Mouse (Mus musculus) embryonic facial prominence, embryonic 15.5 days (tissue): ENCODE results near the gene Trim2. TPM values are rescaled to one million over a fixed set of nuclear protein-coding genes. Genes with fewer than 3 reads are reported as not detected.

ENCODE experiments used
- ATAC-seq: fragments of 200-750 bp; cut with Nextera tagmentation; 2 replicates; pipeline ENCODE4 v1.8.0; 2017; ENCODE audit warnings: low read depth, moderate TSS enrichment; ENCODE audit not compliant: insufficient number of reproducible peaks, low FRiP score, low TSS enrichment
- H3K27ac ChIP-seq: fragments of 300-500 bp; sonication (generic); replicated peaks from 2 replicates; pipeline ENCODE4 v1.5.1; 2015; ENCODE audit warnings: mild to moderate bottlenecking, inconsistent platforms
- H3K27me3 ChIP-seq: fragments of 300-500 bp; sonication (generic); 2 replicates; pipeline ENCODE4 v1.6.1; 2015; ENCODE audit warnings: inconsistent platforms
- H3K36me3 ChIP-seq: fragments of 300-500 bp; sonication (generic); 2 replicates; pipeline ENCODE4 v1.6.1; 2015; ENCODE audit warnings: mild to moderate bottlenecking, inconsistent platforms
- H3K4me1 ChIP-seq: fragments of 300-500 bp; sonication (generic); 2 replicates; pipeline ENCODE4 v1.6.1; 2015; ENCODE audit warnings: inconsistent platforms
- H3K4me2 ChIP-seq: fragments of 300-500 bp; sonication (generic); replicated peaks from 2 replicates; pipeline ENCODE4 v1.6.1; 2015; ENCODE audit warnings: mild to moderate bottlenecking, inconsistent platforms
- H3K4me3 ChIP-seq: fragments of 300-500 bp; sonication (generic); replicated peaks from 2 replicates; pipeline ENCODE4 v1.5.1; 2015; ENCODE audit warnings: mild to moderate bottlenecking, inconsistent platforms
- H3K9ac ChIP-seq: fragments of 300-500 bp; sonication (generic); 2 replicates; pipeline ENCODE4 v1.6.1; 2015; ENCODE audit warnings: inconsistent platforms
- H3K9me3 ChIP-seq: fragments of 300-500 bp; sonication (generic); replicated peaks from 2 replicates; pipeline ENCODE4 v1.6.1; 2016; ENCODE audit warnings: inconsistent platforms
- WGBS: fragments of 180-500 bp; shearing (Covaris S2); methylation state at CpG from one replicate; pipeline ENCODE4 v1.1.7; 2015; 5-methylcytosine and 5-hydroxymethylcytosine counted together
- polyA plus RNA-seq: library from polyadenylated mRNA; unstranded; fragments of >200 nt; fragmentation: Nextera tagmentation; extraction: Ambion mirVana; gene quantifications from 2 replicates; pipeline ENCODE4 v1.2.1, GENCODE M21; 2015

The Trim2 gene
- polyA plus RNA-seq, 1 experiment from 2014 or later, result 31.0 TPM

DNA sequence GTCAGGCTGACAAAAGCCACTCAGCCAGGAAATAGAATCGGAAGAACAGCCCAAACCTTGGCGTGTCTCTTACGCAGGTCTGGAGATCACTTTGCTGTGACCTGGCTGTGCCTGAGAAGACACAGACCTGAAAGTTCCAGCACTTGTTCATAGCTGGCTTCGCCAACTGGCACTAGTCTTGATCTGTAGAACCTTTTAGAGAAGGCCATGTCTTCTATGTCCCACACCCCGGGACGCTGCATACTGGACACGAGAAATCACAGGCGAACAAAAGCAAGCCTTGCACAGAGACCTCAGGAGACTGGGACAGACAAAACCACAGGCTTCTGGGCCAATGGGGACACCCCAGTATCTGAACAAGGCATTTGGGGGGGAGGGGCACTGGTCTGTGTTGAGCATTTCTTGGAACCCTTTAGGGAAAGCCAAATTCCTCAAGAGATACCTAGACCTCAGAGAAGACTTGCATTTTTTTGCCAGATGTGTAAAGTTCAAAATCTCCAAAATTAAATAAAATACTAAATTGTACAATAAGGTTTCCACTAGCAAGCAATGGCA, 3.2 kb downstream of the Trim2 start:
- H3K4me3 ChIP-seq, result no peak overlapping the region
- no peak overlapping the region for H3K4me2 ChIP-seq
- ATAC-seq, result no peak
- H3K4me1 ChIP-seq, result peaks cover 18% of the 10 kb centered on the region
- no peaks in the 10 kb centered on the region for H3K36me3 ChIP-seq
- no peak overlapping the region for H3K9ac ChIP-seq
- H3K27ac ChIP-seq, result no peak overlapping the region
- 82% methylated on average over 8 of the region's 8 CpGs for WGBS
- no peaks in the 10 kb centered on the region for H3K9me3 ChIP-seq
- H3K27me3 ChIP-seq, result peaks cover 39% of the 10 kb centered on the region

DNA sequence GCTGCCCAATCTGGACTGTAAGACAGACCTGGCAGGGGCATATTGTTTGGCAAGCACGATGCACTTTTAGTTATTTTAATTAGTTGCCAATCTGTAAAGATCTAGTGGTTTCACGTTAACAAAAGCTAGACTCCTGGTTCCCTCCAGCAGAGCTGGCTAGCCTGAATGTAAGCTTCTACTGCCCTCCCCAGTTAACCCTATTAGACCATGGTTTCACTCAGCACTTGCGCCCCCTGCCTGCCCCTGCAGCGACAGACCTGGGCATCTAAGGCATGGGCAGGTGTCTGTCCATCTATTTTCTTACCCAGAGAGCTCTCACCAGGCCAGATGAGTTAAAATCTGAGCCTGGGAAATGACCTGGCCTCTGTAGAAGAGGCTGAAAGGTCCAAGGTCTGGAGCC, 4.4 kb downstream of the Trim2 start:
- H3K4me2 ChIP-seq, result no peak overlapping the region
- no peak for ATAC-seq
- H3K4me3 ChIP-seq, result no peak overlapping the region
- H3K27me3 ChIP-seq, result peaks cover 39% of the 10 kb centered on the region
- whole genome bisulfite sequencing, result 21% methylated on average over 4 of the region's 4 CpGs
- peaks cover 18% of the 10 kb centered on the region for H3K4me1 ChIP-seq
- H3K36me3 ChIP-seq, result no peaks in the 10 kb centered on the region
- H3K9me3 ChIP-seq, result no peaks in the 10 kb centered on the region
- H3K9ac ChIP-seq, result no peak overlapping the region
- no peak overlapping the region for H3K27ac ChIP-seq

DNA sequence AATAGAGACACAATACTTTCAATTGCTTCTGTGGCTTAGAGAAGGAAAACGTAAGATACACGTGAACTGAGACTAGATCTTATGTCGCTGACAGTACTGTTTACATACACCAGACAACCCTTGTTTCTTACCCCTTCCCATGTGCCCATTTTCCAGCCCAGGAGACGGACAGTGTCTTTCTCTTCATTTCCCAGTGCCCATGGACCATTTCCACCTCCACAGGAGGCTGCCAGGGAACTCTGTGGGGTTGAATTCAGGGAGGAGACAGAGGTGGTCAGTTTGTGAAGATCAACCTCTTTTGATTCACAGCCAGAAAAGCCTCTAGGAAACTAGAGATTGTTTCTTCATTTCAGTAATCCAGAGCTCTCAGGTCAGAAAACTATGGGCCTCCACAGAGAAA, 5.0 kb downstream of the Trim2 start:
- ATAC-seq, result no peak

DNA sequence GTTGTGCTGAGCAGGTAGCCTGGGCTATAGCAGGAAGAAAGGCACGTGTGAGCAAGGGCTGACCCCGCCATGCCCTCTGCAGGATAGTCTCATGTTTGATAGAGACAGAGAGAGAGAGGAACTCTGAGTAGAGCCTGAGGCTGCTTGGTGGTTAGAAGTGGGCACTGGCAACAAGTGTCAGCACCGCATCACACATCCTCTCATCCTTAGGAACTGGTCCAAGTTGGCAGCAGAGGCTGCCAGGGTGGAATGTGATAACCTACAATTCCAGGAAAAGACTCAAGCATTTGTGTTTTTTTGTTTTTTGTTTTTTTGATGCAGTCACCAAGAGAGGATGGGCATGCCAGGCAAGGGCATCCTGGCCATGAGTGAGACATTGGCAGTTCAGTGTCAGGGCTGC, 8.5 kb downstream of the Trim2 start:
- ATAC-seq, result no peak
- 53% methylated on average over 3 of the region's 3 CpGs for WGBS
- H3K9me3 ChIP-seq, result no peaks in the 10 kb centered on the region

More for the DNA sequence above, 5.0 kb downstream of the Trim2 start:
- Histone ChIP-seq H3K9me3 (no peaks in the 10 kb centered on the region), H3K4me2 (no peak overlapping the region), H3K27ac (no peak overlapping the region), H3K27me3 (peaks cover 39% of the 10 kb centered on the region), H3K4me1 (peaks cover 18% of the 10 kb centered on the region), H3K4me3 (no peak overlapping the region), H3K36me3 (no peaks in the 10 kb centered on the region), H3K9ac (no peak overlapping the region)
- 83% methylated on average over 4 of the region's 4 CpGs for WGBS

DNA sequence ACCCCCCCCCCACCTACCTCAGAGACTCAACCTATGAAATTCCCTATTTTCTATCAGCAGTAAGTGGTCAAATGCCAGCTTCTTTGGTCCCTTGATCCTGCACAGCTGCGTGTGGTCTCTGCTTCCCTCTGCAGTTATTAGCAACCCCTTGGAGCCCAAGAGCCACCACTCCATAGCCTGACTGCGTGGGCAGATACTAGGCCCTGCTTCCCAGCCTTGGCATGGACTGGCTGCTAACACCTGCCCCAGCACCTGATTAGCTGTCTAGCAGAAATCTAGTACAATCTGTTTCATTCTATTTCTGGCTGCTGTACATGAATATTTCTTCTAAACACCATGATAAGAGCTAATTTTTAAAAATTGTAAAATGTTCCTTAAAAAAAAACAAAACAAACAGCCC, 10.0 kb downstream of the Trim2 start:
- ATAC-seq, result no peak
- Histone ChIP-seq H3K36me3 (no peaks in the 10 kb centered on the region), H3K9ac (no peak overlapping the region), H3K27me3 (no peaks in the 10 kb centered on the region), H3K4me3 (no peak overlapping the region), H3K27ac (no peak overlapping the region), H3K4me1 (no peaks in the 10 kb centered on the region), H3K4me2 (no peak overlapping the region), H3K9me3 (no peaks in the 10 kb centered on the region)
- WGBS, result 63% methylated on average over 2 of the region's 2 CpGs

More for the DNA sequence above, 8.5 kb downstream of the Trim2 start:
- Histone ChIP-seq H3K27me3 (peaks cover 6% of the 10 kb centered on the region; the same call in 1 of the 2 replicates), H3K36me3 (no peaks in the 10 kb centered on the region), H3K4me1 (no peaks in the 10 kb centered on the region), H3K4me3 (no peak overlapping the region), H3K27ac (no peak overlapping the region), H3K9ac (no peak overlapping the region), H3K4me2 (no peak overlapping the region)

DNA sequence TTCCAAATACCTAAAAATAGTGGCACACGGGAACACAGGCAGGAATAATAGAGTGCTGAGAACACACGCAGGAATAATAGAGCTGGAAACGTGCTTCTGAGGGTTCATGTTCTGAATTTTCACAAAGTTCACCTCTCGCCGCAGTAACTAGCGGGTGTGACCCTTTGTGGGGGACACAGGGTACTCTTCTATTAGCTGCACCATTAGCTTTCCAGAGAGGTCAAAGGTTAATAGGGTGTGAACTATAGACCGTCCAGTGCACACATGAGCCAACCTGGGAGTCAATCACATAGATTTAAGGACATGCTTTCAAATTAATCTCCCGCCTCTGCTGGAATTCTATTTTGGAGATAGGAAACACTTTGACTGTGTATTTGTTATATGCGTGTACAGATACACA, 11.9 kb downstream of the Trim2 start:
- Histone ChIP-seq H3K27ac (no peak overlapping the region), H3K9me3 (no peaks in the 10 kb centered on the region), H3K4me3 (no peak overlapping the region), H3K9ac (no peak overlapping the region), H3K36me3 (no peaks in the 10 kb centered on the region), H3K4me2 (no peak overlapping the region), H3K4me1 (no peaks in the 10 kb centered on the region), H3K27me3 (no peaks in the 10 kb centered on the region)
- ATAC-seq, result no peak
- WGBS, result 73% methylated on average over 9 of the region's 9 CpGs

DNA sequence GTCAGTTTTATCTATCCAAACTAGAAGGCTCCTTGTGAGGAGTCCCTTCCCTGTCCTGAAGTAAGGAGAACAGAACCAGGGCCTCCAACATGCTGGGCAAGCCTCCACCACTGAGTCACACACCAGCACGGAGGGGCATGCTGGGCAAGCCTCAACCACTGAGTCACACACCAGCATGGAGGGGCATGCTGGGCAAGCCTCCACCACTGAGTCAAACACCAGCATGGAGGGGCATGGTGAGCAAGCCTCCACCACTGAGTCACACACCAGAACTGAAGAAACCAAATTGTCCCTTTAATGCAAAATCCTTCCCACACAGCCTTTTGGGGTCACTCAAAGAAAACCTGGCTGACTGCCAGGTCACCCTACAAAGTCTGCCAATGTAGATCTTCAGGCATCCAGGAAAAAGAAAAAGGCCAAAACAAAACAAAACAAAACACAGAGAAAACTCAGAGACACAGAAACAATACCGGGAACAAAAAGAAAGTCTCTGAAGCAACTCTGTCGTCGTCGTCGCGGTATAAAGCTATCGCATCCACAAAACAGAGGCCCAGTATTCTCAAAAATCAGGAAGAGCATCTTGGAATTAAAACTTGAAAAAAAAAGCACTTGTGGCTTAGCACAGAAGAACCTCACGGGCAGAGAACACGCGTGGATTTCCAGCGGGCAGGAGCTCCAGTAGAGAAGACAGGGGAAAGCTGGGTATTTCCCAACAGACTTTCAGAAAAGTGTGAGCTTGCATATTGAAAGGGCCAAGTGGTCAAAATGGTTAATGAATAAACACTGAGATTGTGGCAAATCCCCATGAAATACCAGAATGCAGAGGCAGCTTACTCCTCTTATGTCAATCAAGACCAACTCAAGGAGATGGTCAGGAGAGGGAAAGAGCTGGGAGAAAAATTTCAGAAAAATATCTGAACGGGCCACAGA, 12.7 kb downstream of the Trim2 start:
- Histone ChIP-seq H3K4me1 (no peaks in the 10 kb centered on the region), H3K36me3 (no peaks in the 10 kb centered on the region), H3K27ac (no peak overlapping the region), H3K9me3 (no peaks in the 10 kb centered on the region), H3K4me3 (no peak overlapping the region), H3K4me2 (no peak overlapping the region), H3K27me3 (no peaks in the 10 kb centered on the region), H3K9ac (no peak overlapping the region)
- WGBS, result 80% methylated on average over 13 of the region's 13 CpGs
- no peak for ATAC-seq

DNA sequence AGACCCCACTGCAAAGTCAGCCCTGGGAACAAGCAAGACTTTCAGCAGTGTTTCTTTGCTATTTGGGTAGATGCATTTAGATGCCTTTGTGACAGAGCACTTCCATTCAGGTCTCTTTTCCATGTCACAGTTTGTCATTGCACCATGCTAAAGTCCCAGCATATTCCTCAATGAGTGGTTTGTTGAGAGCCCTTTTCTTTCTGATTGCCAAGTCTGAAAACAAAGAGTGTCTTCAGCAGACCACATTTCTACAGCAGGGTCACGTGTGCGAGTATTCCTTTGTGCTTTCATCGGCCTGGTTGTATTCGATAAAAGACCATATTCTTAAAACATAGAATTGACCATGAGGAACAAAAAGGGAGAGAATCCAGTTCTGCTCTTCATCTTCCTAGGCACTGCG, 14.4 kb downstream of the Trim2 start:
- WGBS, result 91% methylated on average over 5 of the region's 5 CpGs
- Histone ChIP-seq H3K27me3 (no peaks in the 10 kb centered on the region), H3K36me3 (no peaks in the 10 kb centered on the region), H3K9ac (no peak overlapping the region), H3K4me1 (no peaks in the 10 kb centered on the region), H3K4me2 (no peak overlapping the region), H3K4me3 (no peak overlapping the region), H3K27ac (no peak overlapping the region), H3K9me3 (no peaks in the 10 kb centered on the region)
- no peak for ATAC-seq

DNA sequence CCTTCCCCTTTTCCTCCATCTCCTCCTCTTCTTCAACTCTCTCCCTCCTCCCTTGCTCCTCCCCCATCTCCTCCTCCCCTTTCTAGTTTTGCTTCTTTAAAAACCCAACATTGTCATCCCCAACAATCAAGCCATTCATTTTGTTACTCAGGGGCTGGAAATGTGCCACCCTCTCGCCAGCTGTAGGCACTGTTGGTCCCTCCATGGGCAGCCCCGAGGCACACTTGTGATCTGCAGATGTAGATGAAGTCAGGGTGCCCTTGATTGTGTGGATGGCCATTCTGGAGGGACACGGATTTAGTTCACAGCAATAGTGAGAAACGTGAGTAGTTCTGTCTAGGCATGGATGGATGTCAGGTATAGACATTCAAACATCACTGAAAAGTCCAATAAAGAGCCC, 17.7 kb downstream of the Trim2 start:
- ATAC-seq, result no peak
- no peaks in the 10 kb centered on the region for H3K27me3 ChIP-seq
- no peak overlapping the region for H3K9ac ChIP-seq
- H3K4me1 ChIP-seq, result no peaks in the 10 kb centered on the region
- no peak overlapping the region for H3K4me3 ChIP-seq
- H3K4me2 ChIP-seq, result no peak overlapping the region
- no peaks in the 10 kb centered on the region for H3K9me3 ChIP-seq
- WGBS, result 72% methylated on average over 4 of the region's 4 CpGs
- H3K27ac ChIP-seq, result no peak overlapping the region
- H3K36me3 ChIP-seq, result no peaks in the 10 kb centered on the region

DNA sequence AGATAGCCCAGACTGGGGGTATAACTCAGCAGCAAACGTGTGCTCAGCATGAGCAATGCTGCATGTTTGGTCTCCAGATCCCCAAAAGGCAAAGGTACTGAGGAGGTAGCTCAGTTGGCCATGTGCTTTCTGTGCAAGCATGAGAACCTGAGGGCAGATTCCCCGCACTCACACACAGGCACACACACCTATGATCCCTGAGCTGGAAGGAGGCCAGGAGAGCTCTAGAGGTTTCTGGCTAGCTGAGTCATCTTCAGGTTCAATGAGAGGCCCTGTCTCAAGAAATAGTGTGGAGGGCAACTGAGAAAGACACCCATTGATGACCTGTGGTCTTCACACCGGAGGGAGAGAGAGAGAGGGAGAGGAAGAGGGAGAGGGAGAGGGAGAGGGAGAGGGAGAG, 19.4 kb downstream of the Trim2 start:
- Histone ChIP-seq H3K9me3 (no peaks in the 10 kb centered on the region), H3K4me1 (peaks cover 2% of the 10 kb centered on the region; the same call in 1 of the 2 replicates), H3K27me3 (no peaks in the 10 kb centered on the region), H3K4me3 (no peak overlapping the region), H3K36me3 (no peaks in the 10 kb centered on the region), H3K27ac (no peak overlapping the region), H3K4me2 (no peak overlapping the region), H3K9ac (no peak overlapping the region)
- WGBS, result 68% methylated on average over 2 of the region's 3 CpGs
- no peak for ATAC-seq

DNA sequence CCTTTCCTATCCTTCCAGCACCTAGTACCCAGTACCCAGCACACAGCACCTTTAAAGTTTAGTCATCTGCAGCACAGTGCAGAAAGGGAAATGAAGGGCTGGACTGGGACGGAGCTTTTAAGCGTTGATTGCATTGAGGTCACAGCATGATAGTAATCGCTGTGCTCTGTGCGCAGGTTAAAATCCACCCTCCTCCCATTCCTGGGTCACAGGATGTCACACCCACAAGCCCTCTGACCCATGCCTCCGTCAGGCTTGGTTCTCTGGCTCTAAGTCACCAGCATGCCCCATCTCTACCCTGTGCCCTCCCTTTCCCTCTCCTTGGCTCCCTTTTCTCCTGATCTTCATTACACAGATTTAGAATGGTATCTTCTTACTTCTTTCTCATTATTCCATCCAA, 20.4 kb downstream of the Trim2 start:
- no peaks in the 10 kb centered on the region for H3K36me3 ChIP-seq
- ATAC-seq, result no peak
- peaks cover 8% of the 10 kb centered on the region for H3K4me1 ChIP-seq
- H3K9ac ChIP-seq, result no peak overlapping the region
- H3K4me3 ChIP-seq, result no peak overlapping the region
- H3K27ac ChIP-seq, result no peak overlapping the region
- no peak overlapping the region for H3K4me2 ChIP-seq
- no peaks in the 10 kb centered on the region for H3K27me3 ChIP-seq
- 84% methylated on average over 5 of the region's 5 CpGs for WGBS
- no peaks in the 10 kb centered on the region for H3K9me3 ChIP-seq

DNA sequence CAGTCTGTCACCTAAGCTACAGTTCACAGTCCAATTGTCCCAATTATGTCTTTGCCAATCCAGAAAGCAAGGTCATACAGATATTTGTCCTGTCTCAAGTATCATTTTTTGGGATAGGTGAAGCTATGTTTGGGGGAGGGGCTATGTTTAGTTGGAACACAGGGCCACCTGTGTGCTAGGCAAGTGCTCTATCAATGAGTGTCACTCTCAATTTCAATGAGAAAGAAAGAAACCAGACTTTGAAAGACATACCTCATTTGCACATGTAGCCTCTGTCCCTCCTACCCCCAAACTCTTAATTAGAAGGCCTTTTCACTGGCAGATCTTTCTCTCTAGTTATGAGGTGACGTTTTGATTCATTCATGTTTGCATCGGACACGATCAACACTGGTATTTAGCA, 21.9 kb downstream of the Trim2 start:
- Histone ChIP-seq H3K9me3 (no peaks in the 10 kb centered on the region), H3K27ac (no peak overlapping the region), H3K36me3 (no peaks in the 10 kb centered on the region), H3K4me3 (no peak overlapping the region), H3K9ac (no peak overlapping the region), H3K27me3 (no peaks in the 10 kb centered on the region), H3K4me1 (peaks cover 8% of the 10 kb centered on the region), H3K4me2 (no peak overlapping the region)
- ATAC-seq, result no peak
- WGBS, result 79% methylated on average over 3 of the region's 3 CpGs
